Mouse (Mus musculus) thymus, adult 2 months (tissue): ENCODE data around the gene Mrpl18. TPM values are rescaled to one million over a fixed set of nuclear protein-coding genes. Genes with fewer than 3 reads are reported as not detected.
A peak's percentile ranks its signal among the peaks of the same experiment; 100 is the strongest.

Experiments used
- DNase-seq: peaks from one replicate; pipeline ENCODE4 v3.0.0; 2021
- H3K27ac ChIP-seq: fragments of 200-500 bp; 2 replicates; pipeline ENCODE4 v1.5.1; 2012; ENCODE audit warnings: low read length, control low read depth; ENCODE audit not compliant: control insufficient read depth, insufficient read depth
- H3K27me3 ChIP-seq: fragments of 200-500 bp; 2 replicates; pipeline ENCODE4 v1.6.1; 2012; ENCODE audit warnings: mild to moderate bottlenecking, low read length, moderate library complexity, mixed read lengths; ENCODE audit not compliant: control insufficient read depth, insufficient read depth
- H3K36me3 ChIP-seq: fragments of 200-500 bp; 2 replicates; pipeline ENCODE4 v1.6.1; 2012; ENCODE audit warnings: mild to moderate bottlenecking, low read length, moderate library complexity; ENCODE audit not compliant: control insufficient read depth, insufficient read depth
- H3K4me1 ChIP-seq: fragments of 200-500 bp; replicated peaks from 2 replicates; pipeline ENCODE4 v1.6.1; 2012; ENCODE audit warnings: low read length; ENCODE audit not compliant: control insufficient read depth, insufficient read depth
- H3K4me3 ChIP-seq: fragments of 200-500 bp; 2 replicates; pipeline ENCODE4 v1.5.1; 2012; ENCODE audit warnings: mild to moderate bottlenecking, low read length, control low read depth, moderate library complexity; ENCODE audit not compliant: control insufficient read depth, insufficient read depth
- CTCF ChIP-seq: fragments of 200-500 bp; IDR thresholded peaks from 2 replicates; pipeline ENCODE4 v1.5.1; 2012; ENCODE audit warnings: mild to moderate bottlenecking, control low read depth, low read length, moderate library complexity, borderline replicate concordance; ENCODE audit not compliant: control insufficient read depth, poor library complexity, insufficient read depth; ENCODE audit errors: extremely low read depth
- POLR2A ChIP-seq: fragments of 200-500 bp; IDR thresholded peaks from 2 replicates; pipeline ENCODE4 v1.6.1; 2012; ENCODE audit warnings: mild to moderate bottlenecking, low read length, control low read depth, moderate library complexity; ENCODE audit not compliant: control insufficient read depth, poor library complexity, insufficient read depth; ENCODE audit errors: extremely low read depth
- WGBS: fragments of 180-500 bp; shearing (Covaris S2); methylation state at CpG from one replicate; pipeline ENCODE4 v1.1.7; 2018; 5-methylcytosine and 5-hydroxymethylcytosine counted together
- polyA plus RNA-seq: library from polyadenylated mRNA; depleted of rRNA; stranded (reverse); fragments of >200 nt; gene quantifications from 2 replicates; pipeline ENCODE4 v1.2.3, GENCODE M21; 2012

The Mrpl18 gene
- polyA plus RNA-seq, 1 experiment: 48.4 TPM

DNA sequence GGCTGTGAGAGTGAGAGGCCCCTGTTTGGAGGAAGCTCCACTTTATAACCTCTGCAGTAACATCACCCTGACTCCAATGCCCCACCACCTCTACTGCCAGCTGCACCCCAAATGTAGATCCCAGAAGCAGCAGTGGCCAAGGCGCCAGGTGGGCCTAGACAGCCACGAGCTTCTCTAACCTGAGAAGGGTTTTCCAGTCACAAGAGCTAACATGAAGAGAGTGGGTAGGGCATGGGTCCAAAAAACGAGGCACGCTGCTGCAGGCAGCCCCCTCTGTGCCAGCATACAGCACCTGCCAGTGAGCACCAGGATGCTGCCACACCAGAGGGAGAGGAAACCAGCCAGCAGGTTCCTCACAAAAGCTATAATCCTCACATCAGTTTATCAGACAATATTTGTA lies 25.1 kb downstream of the Mrpl18 start:
- 78% methylated on average over 4 of the region's 4 CpGs for WGBS
- H3K36me3 ChIP-seq: no peaks in the 10 kb centered on the region

GRCm38 (mm10) chr17:12887021-12887775 lies 28.9 kb downstream of the Mrpl18 start:
- H3K4me1 ChIP-seq: peaks cover 6% of the 10 kb centered on the region; the same call in 1 of the 2 replicates
- 91% methylated on average over 15 of the region's 15 CpGs for WGBS
- H3K36me3 ChIP-seq: no peaks in the 10 kb centered on the region
- no peak overlapping the region for H3K4me3 ChIP-seq
- TF ChIP-seq CTCF: no peak
- no peak overlapping the region for H3K27ac ChIP-seq
- no peaks in the 10 kb centered on the region for H3K27me3 ChIP-seq
- no peak for DNase-seq

More for the DNA sequence above, 25.1 kb downstream of the Mrpl18 start:
- no peak for TF ChIP-seq CTCF
- no peak for TF ChIP-seq POLR2A
- no peak overlapping the region for H3K4me3 ChIP-seq
- H3K27ac ChIP-seq: no peak overlapping the region
- H3K4me1 ChIP-seq: peaks cover 6% of the 10 kb centered on the region; the same call in 1 of the 2 replicates
- H3K27me3 ChIP-seq: no peaks in the 10 kb centered on the region
- no peak for DNase-seq

GRCm38 (mm10) chr17:12886620-12887019 lies 29.5 kb downstream of the Mrpl18 start:
- WGBS: 18% methylated on average over 6 of the region's 6 CpGs

DNA sequence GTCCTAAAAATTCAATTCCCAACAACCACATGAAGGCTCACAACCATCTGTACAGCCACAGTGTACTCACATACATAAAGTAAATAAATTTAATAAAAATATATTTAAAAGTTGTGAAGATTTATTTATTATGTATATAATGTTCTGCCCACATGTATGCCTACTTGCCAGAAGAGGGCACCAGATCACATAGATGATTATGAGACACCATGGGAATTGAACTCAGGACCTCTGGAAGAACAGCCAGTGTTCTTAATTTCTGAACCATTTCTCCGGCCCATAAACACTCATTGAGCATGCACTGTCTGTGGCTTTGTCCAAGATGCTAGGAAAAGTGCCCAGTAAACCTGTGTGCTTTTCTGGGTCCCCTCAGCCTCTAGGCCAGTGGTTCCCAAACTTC lies 34.9 kb downstream of the Mrpl18 start:
- peaks cover 5% of the 10 kb centered on the region; the same call in 1 of the 2 replicates for H3K4me1 ChIP-seq
- no peak overlapping the region for H3K27ac ChIP-seq
- H3K4me3 ChIP-seq: no peak overlapping the region
- 93% methylated on average over 1 of the region's 1 CpGs for WGBS
- DNase-seq: no peak
- TF ChIP-seq CTCF (no peak), POLR2A (no peak)
- no peaks in the 10 kb centered on the region for H3K27me3 ChIP-seq
- no peaks in the 10 kb centered on the region for H3K36me3 ChIP-seq

More at GRCm38 (mm10) chr17:12886620-12887019, 29.5 kb downstream of the Mrpl18 start:
- no peak overlapping the region; the same call in 1 of the 2 replicates for H3K27ac ChIP-seq
- H3K4me1 ChIP-seq: peaks cover 6% of the 10 kb centered on the region; the same call in 1 of the 2 replicates
- no peak overlapping the region for H3K4me3 ChIP-seq
- TF ChIP-seq POLR2A: no peak
- TF ChIP-seq CTCF: no peak
- no peaks in the 10 kb centered on the region for H3K36me3 ChIP-seq
- H3K27me3 ChIP-seq: no peaks in the 10 kb centered on the region
- peak; percentile 24 for DNase-seq

- WGBS: 4% methylated on average over 14 of the region's 14 CpGs
- TF ChIP-seq CTCF: no peak
- TF ChIP-seq POLR2A: no peak
- DNase-seq: peak; percentile 83
- H3K27me3 ChIP-seq: no peaks in the 10 kb centered on the region
- no peak overlapping the region for H3K4me3 ChIP-seq
- H3K4me1 ChIP-seq: peaks cover 5% of the 10 kb centered on the region; the same call in 1 of the 2 replicates
- no peak overlapping the region for H3K27ac ChIP-seq
- no peaks in the 10 kb centered on the region for H3K36me3 ChIP-seq
Measured at GRCm38 (mm10) chr17:12880178-12880577, 36.0 kb downstream of the Mrpl18 start.

- no peak for DNase-seq
- Histone ChIP-seq H3K4me3 (no peak within 1 kb of the TSS), H3K4me1 (peaks cover 9% of the 10 kb centered on the region), H3K27ac (no peak within 1 kb of the TSS), H3K36me3 (no peaks in the 10 kb centered on the region), H3K27me3 (no peaks in the 10 kb centered on the region)
- TF ChIP-seq POLR2A (no peak), CTCF (no peak)
- 75% methylated on average over 5 of the region's 5 CpGs for WGBS
Measured at GRCm38 (mm10) chr17:12875734-12876133, 40.4 kb downstream of the Mrpl18 start, which contains the start of gene Mrgprh. Gene Mrgprh, plus strand, starts transcription at chr17:12876034.
